Mouse (Mus musculus): ENCODE data around the gene Ccnb1.

GRCm38 (mm10) chr13:100755329-100755728 is 31.0 kb downstream of the Ccnb1 start:
- TF ChIP-seq GATA1 (IDR thresholded peaks at IDR 0.05; ENCODE audit: low read length) (no peak), TAL1 (IDR thresholded peaks at IDR 0.05; ENCODE audit: low read length) (no peak)
